Mouse (Mus musculus): ENCODE results near the gene Lrrc4b. TPM values are rescaled to one million over a fixed set of nuclear protein-coding genes. Genes with fewer than 3 reads are reported as not detected.

The Lrrc4b gene
- total RNA-seq, 1 experiment: 0.18 TPM

DNA sequence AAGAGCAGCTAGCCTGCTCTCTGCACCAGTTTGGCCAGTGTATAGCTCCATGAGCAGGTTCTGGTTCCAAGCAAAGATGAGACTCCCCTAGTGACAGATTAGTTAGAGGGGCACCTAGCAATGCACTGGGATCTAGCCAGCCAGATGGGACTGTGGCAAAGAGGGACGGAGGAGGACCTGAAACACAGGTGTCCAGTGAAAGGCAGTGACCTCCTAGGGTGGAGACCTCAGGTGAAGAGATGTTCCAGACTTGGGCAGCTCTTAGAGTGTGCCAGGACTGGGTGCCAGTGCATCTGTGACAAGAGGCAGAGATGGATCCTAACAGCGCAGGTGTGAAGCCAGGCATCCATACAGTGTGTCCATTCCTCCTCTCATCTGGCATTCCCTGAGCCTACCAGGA is 10.9 kb downstream of the Lrrc4b start:
- H3K9me3 ChIP-seq (ENCODE audit: control insufficient read depth, insufficient read depth, low read depth, low read length): no peaks in the 10 kb centered on the region
- no peak for DNase-seq (ENCODE audit: low read depth, low spot score)
- no peak overlapping the region for H3K9ac ChIP-seq (ENCODE audit: insufficient read depth, low read depth, low read length, poor library complexity, severe bottlenecking)
- H3K4me1 ChIP-seq (ENCODE audit: control insufficient read depth in 2 of 2, insufficient read depth in 2 of 2, low read length in 2 of 2, poor library complexity in 1 of 2): peaks cover 1 to 21% of the 10 kb centered on the region in 2 experiments; a peak in 2 of 4 replicates
- no peak overlapping the region for H3K27ac ChIP-seq (ENCODE audit: insufficient read depth, low read depth, low read length, poor library complexity, severe bottlenecking)
- H3K36me3 ChIP-seq (ENCODE audit: control insufficient read depth, insufficient read depth, low read length, poor library complexity, severe bottlenecking): no peaks in the 10 kb centered on the region
- in situ Hi-C loops (cut with MboI; ENCODE audit: low sequenced_read_pairs in 2 of 2, unreplicated experiment in 2 of 2): loop anchor here in 1 of 2 experiments (25.0 kb wide), 1 partner anchor 177 kb away; the partner anchor contains the start of genes Acp4 and Gm15517
- TF ChIP-seq CHD2 (IDR thresholded peaks at IDR 0.05; ENCODE audit: low read depth, low read length) (no peak), MAFK (IDR thresholded peaks at IDR 0.05; ENCODE audit: insufficient read depth, low read depth, low read length) (no peak), ZNF384 (IDR thresholded peaks at IDR 0.05; ENCODE audit: low read depth, low read length) (no peak), ZC3H11A (IDR thresholded peaks at IDR 0.05; ENCODE audit: borderline replicate concordance, low read depth, low read length) (no peak), HCFC1 (IDR thresholded peaks at IDR 0.05; ENCODE audit: borderline replicate concordance, insufficient read depth, low read length) (no peak)
- H3K4me3 ChIP-seq (ENCODE audit: insufficient read depth in 1 of 2, low read depth in 1 of 2, low read length in 2 of 2, poor library complexity in 1 of 2, severe bottlenecking in 1 of 2): no peak overlapping the region

DNA sequence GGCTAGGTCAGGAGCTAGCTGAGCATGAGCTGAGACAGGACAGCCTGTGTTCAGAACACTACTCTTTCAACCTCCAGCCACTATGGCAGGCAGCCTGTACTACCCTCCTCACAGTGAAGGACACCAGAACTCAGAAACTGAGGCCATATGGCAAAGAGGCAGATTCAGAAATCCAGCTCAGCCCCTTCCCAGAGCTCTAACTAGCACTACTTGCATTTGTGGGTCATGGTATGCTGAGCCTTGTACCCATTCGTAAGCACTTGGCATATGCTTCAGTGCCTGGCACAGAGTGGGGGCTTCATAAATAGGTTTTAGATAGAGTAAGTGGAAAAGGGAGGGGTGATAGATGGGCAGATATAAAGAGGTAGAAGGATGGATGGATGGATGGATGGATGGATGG is 11.7 kb downstream of the Lrrc4b start:
- Histone ChIP-seq H3K27ac (ENCODE audit: insufficient read depth, low read depth, low read length, poor library complexity, severe bottlenecking) (no peak overlapping the region), H3K36me3 (ENCODE audit: control insufficient read depth, insufficient read depth, low read length, poor library complexity, severe bottlenecking) (no peaks in the 10 kb centered on the region), H3K9ac (ENCODE audit: insufficient read depth, low read depth, low read length, poor library complexity, severe bottlenecking) (no peak overlapping the region), H3K9me3 (ENCODE audit: control insufficient read depth, insufficient read depth, low read depth, low read length) (no peaks in the 10 kb centered on the region), H3K4me3 (ENCODE audit: insufficient read depth in 1 of 2, low read depth in 1 of 2, low read length in 2 of 2, poor library complexity in 1 of 2, severe bottlenecking in 1 of 2) (no peak overlapping the region), H3K4me1 (ENCODE audit: control insufficient read depth in 2 of 2, insufficient read depth in 2 of 2, low read length in 2 of 2, poor library complexity in 1 of 2) (peaks cover 1 to 27% of the 10 kb centered on the region in 2 experiments; a peak in 2 of 4 replicates)
- no peak for DNase-seq (ENCODE audit: low read depth, low spot score)
- in situ Hi-C loops (cut with MboI; ENCODE audit: low sequenced_read_pairs in 2 of 2, unreplicated experiment in 2 of 2): loop anchor here in 1 of 2 experiments (25.0 kb wide), 1 partner anchor 178 kb away; the partner anchor contains the start of genes Acp4 and Gm15517
- TF ChIP-seq MAFK (IDR thresholded peaks at IDR 0.05; ENCODE audit: insufficient read depth, low read depth, low read length) (no peak), CHD2 (IDR thresholded peaks at IDR 0.05; ENCODE audit: low read depth, low read length) (no peak), ZNF384 (IDR thresholded peaks at IDR 0.05; ENCODE audit: low read depth, low read length) (no peak), HCFC1 (IDR thresholded peaks at IDR 0.05; ENCODE audit: borderline replicate concordance, insufficient read depth, low read length) (no peak), ZC3H11A (IDR thresholded peaks at IDR 0.05; ENCODE audit: borderline replicate concordance, low read depth, low read length) (no peak)

DNA sequence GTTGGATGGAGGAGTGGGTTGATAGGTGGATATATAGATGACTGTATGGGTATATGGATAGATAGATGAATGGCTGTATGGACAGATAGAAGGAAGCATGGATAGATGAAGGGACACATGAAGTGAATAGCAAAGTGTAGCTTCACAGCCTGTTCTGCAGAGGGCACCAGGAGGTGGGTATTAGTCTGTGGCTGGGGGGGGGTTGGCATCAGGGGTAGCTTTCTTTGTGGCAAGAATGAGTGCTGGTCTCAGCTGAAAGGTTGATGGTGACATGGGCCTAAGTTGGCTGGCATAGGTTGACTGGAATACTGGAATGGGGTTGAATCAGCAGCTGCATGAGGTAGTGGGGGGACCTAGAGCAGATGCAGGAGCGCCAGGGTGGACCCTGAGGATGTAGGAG is 12.4 kb downstream of the Lrrc4b start:
- in situ Hi-C loops (cut with MboI; ENCODE audit: low sequenced_read_pairs in 2 of 2, unreplicated experiment in 2 of 2): loop anchor here in 1 of 2 experiments (25.0 kb wide), 1 partner anchor 179 kb away; the partner anchor contains the start of genes Acp4 and Gm15517
- no peak for DNase-seq (ENCODE audit: low read depth, low spot score)
- peaks cover 1 to 28% of the 10 kb centered on the region in 2 experiments; a peak in 2 of 4 replicates for H3K4me1 ChIP-seq (ENCODE audit: control insufficient read depth in 2 of 2, insufficient read depth in 2 of 2, low read length in 2 of 2, poor library complexity in 1 of 2)
- no peak overlapping the region for H3K9ac ChIP-seq (ENCODE audit: insufficient read depth, low read depth, low read length, poor library complexity, severe bottlenecking)
- H3K27ac ChIP-seq (ENCODE audit: insufficient read depth, low read depth, low read length, poor library complexity, severe bottlenecking): no peak overlapping the region
- H3K9me3 ChIP-seq (ENCODE audit: control insufficient read depth, insufficient read depth, low read depth, low read length): no peaks in the 10 kb centered on the region
- no peak overlapping the region for H3K4me3 ChIP-seq (ENCODE audit: insufficient read depth in 1 of 2, low read depth in 1 of 2, low read length in 2 of 2, poor library complexity in 1 of 2, severe bottlenecking in 1 of 2)
- TF ChIP-seq ZNF384 (IDR thresholded peaks at IDR 0.05; ENCODE audit: low read depth, low read length): no peak
- no peak for TF ChIP-seq HCFC1 (IDR thresholded peaks at IDR 0.05; ENCODE audit: borderline replicate concordance, insufficient read depth, low read length)
- no peak for TF ChIP-seq CHD2 (IDR thresholded peaks at IDR 0.05; ENCODE audit: low read depth, low read length)
- no peak for TF ChIP-seq ZC3H11A (IDR thresholded peaks at IDR 0.05; ENCODE audit: borderline replicate concordance, low read depth, low read length)
- no peaks in the 10 kb centered on the region for H3K36me3 ChIP-seq (ENCODE audit: control insufficient read depth, insufficient read depth, low read length, poor library complexity, severe bottlenecking)

DNA sequence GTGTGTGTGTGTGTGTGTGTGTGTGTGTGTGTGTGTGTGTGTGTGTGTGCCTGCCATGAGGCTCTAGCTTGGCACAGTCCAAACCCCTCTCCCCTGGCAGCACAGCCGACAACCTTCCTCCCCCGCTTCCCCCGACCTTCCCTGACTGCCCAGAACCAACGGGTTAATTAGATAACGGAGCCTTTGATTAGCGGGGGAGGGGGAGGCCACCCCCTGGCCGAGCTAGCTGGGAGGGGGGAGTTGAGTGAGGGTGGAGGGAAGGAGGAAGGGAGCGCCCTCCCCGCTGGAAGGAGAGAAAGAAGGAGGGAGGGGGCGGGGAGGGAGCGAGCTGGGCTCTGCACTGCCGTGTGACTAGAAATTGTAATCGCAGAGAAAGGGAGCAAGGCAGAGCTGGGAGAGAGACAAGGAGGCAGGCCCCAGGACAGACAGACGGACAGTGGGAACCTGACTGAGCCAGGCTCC is 12.9 kb downstream of the Lrrc4b start:
- Histone ChIP-seq H3K27ac (ENCODE audit: insufficient read depth, low read depth, low read length, poor library complexity, severe bottlenecking) (no peak overlapping the region), H3K4me1 (ENCODE audit: control insufficient read depth in 2 of 2, insufficient read depth in 2 of 2, low read length in 2 of 2, poor library complexity in 1 of 2) (peaks cover 1 to 28% of the 10 kb centered on the region in 2 experiments; a peak in 2 of 4 replicates), H3K36me3 (ENCODE audit: control insufficient read depth, insufficient read depth, low read length, poor library complexity, severe bottlenecking) (no peaks in the 10 kb centered on the region), H3K9me3 (ENCODE audit: control insufficient read depth, insufficient read depth, low read depth, low read length) (no peaks in the 10 kb centered on the region), H3K4me3 (ENCODE audit: insufficient read depth in 1 of 2, low read depth in 1 of 2, low read length in 2 of 2, poor library complexity in 1 of 2, severe bottlenecking in 1 of 2) (no peak overlapping the region), H3K9ac (ENCODE audit: insufficient read depth, low read depth, low read length, poor library complexity, severe bottlenecking) (no peak overlapping the region)
- in situ Hi-C loops (cut with MboI; ENCODE audit: low sequenced_read_pairs in 2 of 2, unreplicated experiment in 2 of 2): loop anchor here in 1 of 2 experiments (25.0 kb wide), 1 partner anchor 179 kb away; the partner anchor contains the start of genes Acp4 and Gm15517
- TF ChIP-seq MAFK (IDR thresholded peaks at IDR 0.05; ENCODE audit: insufficient read depth, low read depth, low read length) (no peak), CHD2 (IDR thresholded peaks at IDR 0.05; ENCODE audit: low read depth, low read length) (no peak), ZNF384 (IDR thresholded peaks at IDR 0.05; ENCODE audit: low read depth, low read length) (no peak), ZC3H11A (IDR thresholded peaks at IDR 0.05; ENCODE audit: borderline replicate concordance, low read depth, low read length) (no peak), HCFC1 (IDR thresholded peaks at IDR 0.05; ENCODE audit: borderline replicate concordance, insufficient read depth, low read length) (no peak)
- DNase-seq (ENCODE audit: low read depth, low spot score): no peak
